Mouse (Mus musculus): ENCODE data around the gene Scn10a. TPM values are rescaled to one million over a fixed set of nuclear protein-coding genes. Genes with fewer than 3 reads are reported as not detected.

The Scn10a gene
- polyA plus RNA-seq, 1 experiment from 2014 or later, result 6.7 TPM

GRCm38 (mm10) chr9:119589592-119589991, 129.5 kb downstream of the Scn10a start:
- no peak overlapping the region for H3K4me3 ChIP-seq
- H3K27me3 ChIP-seq (replicated peaks), result 0 out of 2 replicates have a peak, but pooled peaks cover 9% of the 10 kb centered on the region
- H3K27ac ChIP-seq, result no peak overlapping the region
- no peak overlapping the region for H3K9ac ChIP-seq
- H3K36me3 ChIP-seq, result no peaks in the 10 kb centered on the region
- no peak overlapping the region for H3K4me2 ChIP-seq (replicated peaks)
- ATAC-seq (ENCODE audit: low FRiP score, low read depth), result no peak
- WGBS, result 87% methylated on average over 8 of the region's 8 CpGs
- H3K9me3 ChIP-seq, result no peaks in the 10 kb centered on the region
- no peaks in the 10 kb centered on the region for H3K4me1 ChIP-seq

GRCm38 (mm10) chr9:119588763-119589449, 130.2 kb downstream of the Scn10a start:
- Histone ChIP-seq H3K27me3 (replicated peaks) (peaks cover 9% of the 10 kb centered on the region; the same call in 1 of the 2 replicates), H3K9ac (no peak overlapping the region), H3K4me2 (replicated peaks) (0 out of 2 replicates have a peak overlapping the region, but pooled peaks have one; percentile 9), H3K36me3 (no peaks in the 10 kb centered on the region), H3K4me1 (no peaks in the 10 kb centered on the region), H3K27ac (no peak overlapping the region), H3K4me3 (no peak overlapping the region), H3K9me3 (no peaks in the 10 kb centered on the region)
- ATAC-seq (ENCODE audit: low FRiP score, low read depth), result no peak
- WGBS, result 38% methylated on average over 26 of the region's 26 CpGs

GRCm38 (mm10) chr9:119580668-119581067, 138.5 kb downstream of the Scn10a start:
- Histone ChIP-seq H3K27ac (no peak overlapping the region), H3K4me1 (peaks cover 14% of the 10 kb centered on the region), H3K36me3 (no peaks in the 10 kb centered on the region), H3K9me3 (no peaks in the 10 kb centered on the region), H3K4me2 (replicated peaks) (no peak overlapping the region), H3K4me3 (no peak overlapping the region), H3K27me3 (replicated peaks) (peaks cover 67% of the 10 kb centered on the region), H3K9ac (no peak overlapping the region)
- WGBS, result 1% methylated on average over 6 of the region's 6 CpGs
- ATAC-seq (ENCODE audit: low FRiP score, low read depth), result peak; percentile 61

GRCm38 (mm10) chr9:119580187-119580586, 138.9 kb downstream of the Scn10a start:
- Histone ChIP-seq H3K4me3 (no peak overlapping the region), H3K4me1 (peaks cover 14% of the 10 kb centered on the region), H3K4me2 (replicated peaks) (no peak overlapping the region), H3K27ac (no peak overlapping the region), H3K9ac (no peak overlapping the region), H3K27me3 (replicated peaks) (peaks cover 72% of the 10 kb centered on the region), H3K36me3 (no peaks in the 10 kb centered on the region), H3K9me3 (no peaks in the 10 kb centered on the region)
- WGBS, result 87% methylated on average over 17 of the region's 17 CpGs
- ATAC-seq (ENCODE audit: low FRiP score, low read depth), result no peak

- H3K9ac ChIP-seq, result peak within 1 kb of the TSS; percentile 53
- peak; percentile 59; the same call in 1 of the 2 replicates for ATAC-seq (ENCODE audit: low FRiP score, low read depth)
- H3K27me3 ChIP-seq (replicated peaks), result peaks cover 85% of the 10 kb centered on the region
- H3K36me3 ChIP-seq, result no peaks in the 10 kb centered on the region
- H3K4me2 ChIP-seq (replicated peaks), result peak within 1 kb of the TSS; percentile 89
- 1% methylated on average over 90 of the region's 99 CpGs for WGBS
- peak within 1 kb of the TSS; percentile 47 for H3K4me3 ChIP-seq
- H3K27ac ChIP-seq, result no peak within 1 kb of the TSS
- peaks cover 14% of the 10 kb centered on the region for H3K4me1 ChIP-seq
- no peaks in the 10 kb centered on the region for H3K9me3 ChIP-seq
These were observed 140.3 kb downstream of the Scn10a start, which contains the start of gene Scn5a for GRCm38 (mm10) chr9:119578636-119579438. Gene Scn5a (minus strand): TSS chr9:119579016.

GRCm38 (mm10) chr9:119578311-119578635, 140.8 kb downstream of the Scn10a start:
- peak overlapping the region; percentile 47 for H3K4me3 ChIP-seq
- H3K27ac ChIP-seq, result no peak overlapping the region
- H3K27me3 ChIP-seq (replicated peaks), result peaks cover 91% of the 10 kb centered on the region
- no peak for ATAC-seq (ENCODE audit: low FRiP score, low read depth)
- H3K36me3 ChIP-seq, result no peaks in the 10 kb centered on the region
- peak overlapping the region; percentile 89 for H3K4me2 ChIP-seq (replicated peaks)
- no peaks in the 10 kb centered on the region for H3K9me3 ChIP-seq
- H3K4me1 ChIP-seq, result peaks cover 14% of the 10 kb centered on the region
- H3K9ac ChIP-seq, result peak overlapping the region; percentile 53
- under 1% methylated on average over 21 of the region's 24 CpGs for WGBS

- no peak overlapping the region for H3K27ac ChIP-seq
- WGBS, result 67% methylated on average over 2 of the region's 2 CpGs
- H3K4me1 ChIP-seq, result peaks cover 14% of the 10 kb centered on the region
- H3K9me3 ChIP-seq, result no peaks in the 10 kb centered on the region
- peaks cover 99% of the 10 kb centered on the region for H3K27me3 ChIP-seq (replicated peaks)
- no peak for ATAC-seq (ENCODE audit: low FRiP score, low read depth)
- no peak overlapping the region for H3K4me3 ChIP-seq
- H3K4me2 ChIP-seq (replicated peaks), result no peak overlapping the region
- H3K36me3 ChIP-seq, result no peaks in the 10 kb centered on the region
- H3K9ac ChIP-seq, result no peak overlapping the region
These were observed 142.1 kb downstream of the Scn10a start for GRCm38 (mm10) chr9:119576977-119577376.

- H3K27ac ChIP-seq, result no peak overlapping the region
- no peaks in the 10 kb centered on the region for H3K9me3 ChIP-seq
- WGBS, result 49% methylated on average over 9 of the region's 9 CpGs
These were observed 143.4 kb downstream of the Scn10a start for GRCm38 (mm10) chr9:119575732-119576131.

GRCm38 (mm10) chr9:119574366-119574765, 144.8 kb downstream of the Scn10a start:
- Histone ChIP-seq H3K9ac (no peak overlapping the region), H3K9me3 (no peaks in the 10 kb centered on the region), H3K27ac (no peak overlapping the region), H3K36me3 (no peaks in the 10 kb centered on the region), H3K27me3 (replicated peaks) (peaks cover 100% of the 10 kb centered on the region), H3K4me2 (replicated peaks) (no peak overlapping the region), H3K4me3 (no peak overlapping the region), H3K4me1 (peaks cover 21% of the 10 kb centered on the region)
- no peak for ATAC-seq (ENCODE audit: low FRiP score, low read depth)
- WGBS, result 84% methylated on average over 7 of the region's 7 CpGs

More at GRCm38 (mm10) chr9:119575732-119576131, 143.4 kb downstream of the Scn10a start:
- Histone ChIP-seq H3K4me2 (replicated peaks) (no peak overlapping the region), H3K4me3 (no peak overlapping the region), H3K9ac (no peak overlapping the region), H3K27me3 (replicated peaks) (peaks cover 99% of the 10 kb centered on the region), H3K4me1 (peaks cover 21% of the 10 kb centered on the region), H3K36me3 (no peaks in the 10 kb centered on the region)
- ATAC-seq (ENCODE audit: low FRiP score, low read depth), result no peak

GRCm38 (mm10) chr9:119573009-119573408, 146.1 kb downstream of the Scn10a start:
- no peak for ATAC-seq (ENCODE audit: low FRiP score, low read depth)
- H3K27ac ChIP-seq, result no peak overlapping the region
- H3K4me2 ChIP-seq (replicated peaks), result no peak overlapping the region
- H3K4me3 ChIP-seq, result no peak overlapping the region
- peaks cover 8% of the 10 kb centered on the region; the same call in 1 of the 2 replicates for H3K4me1 ChIP-seq
- peak overlapping the region; percentile 9; the same call in 1 of the 2 replicates for H3K9ac ChIP-seq
- WGBS, result 35% methylated on average over 14 of the region's 14 CpGs
- peaks cover 100% of the 10 kb centered on the region for H3K27me3 ChIP-seq (replicated peaks)
- H3K36me3 ChIP-seq, result no peaks in the 10 kb centered on the region
- no peaks in the 10 kb centered on the region for H3K9me3 ChIP-seq

GRCm38 (mm10) chr9:119571411-119571888, 147.7 kb downstream of the Scn10a start:
- Histone ChIP-seq H3K27me3 (replicated peaks) (peaks cover 100% of the 10 kb centered on the region), H3K27ac (no peak overlapping the region), H3K4me1 (peaks cover 7% of the 10 kb centered on the region; the same call in 1 of the 2 replicates), H3K36me3 (no peaks in the 10 kb centered on the region), H3K4me2 (replicated peaks) (peak overlapping the region; percentile 50), H3K9ac (no peak overlapping the region), H3K9me3 (no peaks in the 10 kb centered on the region), H3K4me3 (no peak overlapping the region; the same call in 1 of the 2 replicates)
- WGBS, result under 1% methylated on average over 15 of the region's 15 CpGs
- ATAC-seq (ENCODE audit: low FRiP score, low read depth), result peak; percentile 76

GRCm38 (mm10) chr9:119570652-119571051, 148.5 kb downstream of the Scn10a start:
- no peak overlapping the region for H3K4me2 ChIP-seq (replicated peaks)
- no peak overlapping the region for H3K9ac ChIP-seq
- no peak overlapping the region for H3K27ac ChIP-seq
- WGBS, result 12% methylated on average over 9 of the region's 9 CpGs
- H3K4me3 ChIP-seq, result no peak overlapping the region
- no peaks in the 10 kb centered on the region for H3K36me3 ChIP-seq
- H3K4me1 ChIP-seq, result peaks cover 7% of the 10 kb centered on the region; the same call in 1 of the 2 replicates
- no peaks in the 10 kb centered on the region for H3K9me3 ChIP-seq
- no peak for ATAC-seq (ENCODE audit: low FRiP score, low read depth)
- peaks cover 100% of the 10 kb centered on the region for H3K27me3 ChIP-seq (replicated peaks)

All from neural tube, embryonic 12.5 days (tissue).